Mouse (Mus musculus) gastrocnemius, postnatal 25 days (tissue): ENCODE data around the gene Tex13b. TPM values are rescaled to one million over a fixed set of nuclear protein-coding genes. Genes with fewer than 3 reads are reported as not detected.
"Not testable (repeated sequence)": the region's sequence is repeated elsewhere in the genome, so short reads cannot be mapped to it uniquely, and the experiment has no call there.

Experiments used
- DNase-seq: peaks from one replicate; pipeline ENCODE4 v3.0.0; 2022
- long read RNA-seq, 2 experiments: library from polyadenylated mRNA; stranded (forward); transcript quantifications; one replicate each; pipeline ENCODE4 v2.0.0; 2021
- total RNA-seq, 2 experiments: library from RNA; stranded (reverse); gene quantifications; 1 replicate in 1 of 2; 2 replicates in 1 of 2; pipeline ENCODE4 v1.2.3; 2021

The Tex13b gene
- not detected for total RNA-seq
- long read RNA-seq, experiment 1 = 0 reads
- long read RNA-seq, experiment 2 = 0 reads

GRCm38 (mm10) chrX:140813312-140814006 lies at the start of gene Tex13b:
Gene Tex13b (minus strand): TSS chrX:140813433.
- DNase-seq = no peak

GRCm38 (mm10) chrX:140862760-140863159 lies 49.5 kb upstream of the Tex13b start:
- no peak for DNase-seq

GRCm38 (mm10) chrX:140857445-140857844 lies 44.2 kb upstream of the Tex13b start:
- no peak for DNase-seq

- DNase-seq = not testable (repeated sequence)
Measured at GRCm38 (mm10) chrX:140857040-140857439, 43.8 kb upstream of the Tex13b start.

GRCm38 (mm10) chrX:140854561-140854960 lies 41.3 kb upstream of the Tex13b start:
- DNase-seq = no peak

- DNase-seq = not testable (repeated sequence)
Measured at GRCm38 (mm10) chrX:140845401-140845800, 32.2 kb upstream of the Tex13b start.

- no peak for DNase-seq
Measured at GRCm38 (mm10) chrX:140839887-140840286, 26.7 kb upstream of the Tex13b start.

- DNase-seq = no peak
Measured at GRCm38 (mm10) chrX:140838077-140838476, 24.8 kb upstream of the Tex13b start.

- no peak for DNase-seq
Measured at GRCm38 (mm10) chrX:140831706-140832105, 18.5 kb upstream of the Tex13b start.

GRCm38 (mm10) chrX:140822295-140822694 lies 9.1 kb upstream of the Tex13b start:
- DNase-seq = no peak

GRCm38 (mm10) chrX:140805340-140805739 lies 7.9 kb downstream of the Tex13b start:
- no peak for DNase-seq

- no peak for DNase-seq
Measured at GRCm38 (mm10) chrX:140769794-140770193, 43.4 kb downstream of the Tex13b start.

Other genes with a start within 250 kb of the Tex13b start
- 100 to 1,000 TPM; 165 to 246 TPM for gene Tsc22d3, start 212.8 kb downstream of the Tex13b start, total RNA-seq
- gene Mid2, start 148.8 kb downstream of the Tex13b start, total RNA-seq = 1 to 10 TPM; 6.2 to 7.2 TPM
- not detected for gene Vsig1, start 94.2 kb upstream of the Tex13b start, total RNA-seq
- gene Psmd10, start 143.3 kb upstream of the Tex13b start, total RNA-seq = 10 to 100 TPM in 1 of 2 experiments, 1 to 10 TPM in 1; 8.2 to 11.9 TPM
- 10 to 100 TPM; 17.0 TPM for gene Atg4a, start 143.5 kb upstream of the Tex13b start, total RNA-seq